Mouse (Mus musculus): ENCODE results near the gene Syngr3. TPM values are rescaled to one million over a fixed set of nuclear protein-coding genes. Genes with fewer than 3 reads are reported as not detected.

Gene Syngr3
- 0.09 and 0.17 TPM in 2 replicates for polyA plus RNA-seq (2012)

DNA sequence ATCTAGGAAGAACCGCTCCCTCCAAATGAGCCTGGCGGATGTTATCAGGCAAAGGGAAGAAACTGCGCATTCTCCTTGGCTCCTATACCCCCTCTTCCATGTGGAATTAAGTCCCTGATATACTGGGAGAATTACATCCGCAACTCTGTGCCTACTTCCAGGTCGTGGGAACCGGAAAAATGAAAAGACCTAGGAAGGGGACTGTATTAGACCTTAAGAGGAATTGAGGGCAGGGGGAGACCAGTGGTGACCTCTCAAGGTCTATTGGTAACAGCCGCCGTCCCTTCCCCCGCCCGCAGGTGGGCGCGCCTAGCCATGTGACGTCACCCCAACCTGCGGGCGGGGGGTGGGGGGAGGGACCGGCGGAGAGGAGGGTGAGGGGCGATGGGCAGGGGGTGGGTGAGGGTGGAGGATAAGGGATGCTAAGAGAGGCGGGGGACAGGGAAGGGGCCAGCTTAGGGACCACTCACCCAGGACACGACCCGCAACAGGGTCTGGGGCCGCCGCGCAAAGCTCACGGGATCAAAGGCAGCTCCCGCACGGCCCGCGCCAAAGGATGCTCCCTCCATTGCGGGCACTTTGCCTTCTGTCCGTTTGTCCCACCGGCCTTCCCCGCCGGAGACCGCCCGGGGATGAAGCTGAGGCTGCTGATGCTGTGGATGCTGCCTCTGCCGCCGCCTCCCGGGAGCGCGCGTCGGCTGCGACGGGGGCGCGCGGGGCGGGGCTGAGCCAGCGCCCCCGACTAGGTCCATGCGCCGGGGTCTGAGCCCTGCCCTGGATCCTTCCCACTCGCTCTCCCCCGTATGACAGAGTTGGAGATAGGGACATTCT, at the start of gene Syngr3:
Gene Syngr3, minus strand, starts transcription at position 705 of the 831 bp plus-strand sequence.

DNA sequence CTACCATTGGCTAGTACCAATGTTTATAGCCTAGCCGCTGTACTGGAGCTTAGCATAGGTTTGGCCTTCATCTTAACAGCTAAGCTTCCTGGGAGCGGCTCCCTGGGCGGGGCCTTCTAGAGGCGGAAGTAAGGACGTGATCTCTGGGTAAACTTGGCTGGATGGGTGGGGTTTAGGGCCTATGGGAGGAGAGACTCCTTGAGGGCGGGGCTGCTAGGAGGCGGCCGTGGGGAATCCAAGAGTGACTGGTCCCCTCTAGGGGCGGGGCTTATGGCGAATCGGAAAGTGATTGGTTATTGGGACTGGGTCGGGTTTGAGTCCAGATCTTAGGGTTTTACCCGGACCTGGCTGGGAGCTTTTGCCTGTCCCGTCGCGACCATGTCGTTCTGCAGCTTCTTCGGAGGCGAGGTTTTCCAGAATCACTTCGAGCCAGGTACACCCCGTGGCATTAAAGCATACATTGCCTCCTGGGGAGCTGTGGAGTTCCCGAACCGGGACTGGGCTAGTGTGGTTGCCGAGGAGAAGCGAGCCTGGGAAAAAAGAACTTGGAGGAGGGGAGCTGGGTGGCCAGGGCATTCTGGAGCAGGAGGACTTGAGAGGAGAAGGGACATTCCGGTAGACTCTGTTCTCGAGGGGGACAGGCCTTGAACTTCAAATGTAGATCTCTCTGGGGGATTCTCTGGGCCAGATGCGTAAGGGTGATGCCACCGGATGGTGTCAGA, 46.7 kb upstream of the Syngr3 start, which contains the start of gene Msrb1:
Gene Msrb1, plus strand, starts transcription at position 313 of the 722 bp plus-strand sequence.

GRCm38 (mm10) chr17:24727618-24728017, 37.9 kb upstream of the Syngr3 start, which contains the start of gene Rpl3l:
Rpl3l (plus strand) TSS chr17:24727820.

DNA sequence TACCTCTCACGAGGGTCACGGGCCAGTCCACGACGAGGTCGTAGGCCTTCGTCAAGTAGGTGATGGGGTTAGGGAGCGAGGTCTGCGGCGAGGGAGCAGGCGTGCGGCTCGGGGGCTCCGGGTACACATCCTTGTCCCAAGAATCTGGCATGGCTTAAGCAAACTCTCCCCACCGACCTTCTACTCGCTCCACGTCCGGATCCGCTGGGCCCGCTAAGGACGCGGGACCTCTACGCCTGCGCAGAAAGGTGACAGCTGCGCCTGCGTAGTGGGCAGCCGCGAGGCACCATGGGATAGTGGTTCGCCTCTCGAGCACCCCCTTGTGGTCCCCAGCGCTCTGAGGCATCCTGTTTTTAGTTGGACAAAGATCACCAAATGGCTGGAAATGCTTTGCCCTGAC, 34.4 kb upstream of the Syngr3 start, which contains the start of gene Ndufb10:
Gene Ndufb10, minus strand, starts transcription at position 295 of the 400 bp plus-strand sequence.

DNA sequence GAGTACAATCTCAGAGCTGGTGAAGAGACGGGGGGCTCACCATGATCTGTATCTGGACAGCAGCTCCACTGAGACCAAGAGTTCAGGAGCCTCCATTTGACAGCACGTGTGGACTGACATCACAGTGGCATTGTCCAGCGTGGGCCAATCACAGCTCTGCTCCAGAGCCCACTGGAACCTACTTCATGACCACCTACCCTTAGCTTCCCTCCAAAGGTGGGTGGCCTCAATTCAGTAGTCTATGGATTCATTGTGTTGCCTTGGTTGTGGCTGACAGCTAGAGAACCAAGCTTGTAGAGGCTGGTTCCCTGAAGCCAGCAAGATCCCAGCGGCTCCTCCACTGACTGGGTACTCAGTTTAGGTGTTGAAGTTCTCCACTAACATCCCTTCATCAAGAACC, 28.2 kb upstream of the Syngr3 start, which contains the start of the genes Rnf151 and Rps2:
Gene Rnf151, minus strand, starts transcription at position 121 of the 400 bp plus-strand sequence.
Gene Rps2, plus strand, starts transcription at position 174 of the 400 bp plus-strand sequence.

DNA sequence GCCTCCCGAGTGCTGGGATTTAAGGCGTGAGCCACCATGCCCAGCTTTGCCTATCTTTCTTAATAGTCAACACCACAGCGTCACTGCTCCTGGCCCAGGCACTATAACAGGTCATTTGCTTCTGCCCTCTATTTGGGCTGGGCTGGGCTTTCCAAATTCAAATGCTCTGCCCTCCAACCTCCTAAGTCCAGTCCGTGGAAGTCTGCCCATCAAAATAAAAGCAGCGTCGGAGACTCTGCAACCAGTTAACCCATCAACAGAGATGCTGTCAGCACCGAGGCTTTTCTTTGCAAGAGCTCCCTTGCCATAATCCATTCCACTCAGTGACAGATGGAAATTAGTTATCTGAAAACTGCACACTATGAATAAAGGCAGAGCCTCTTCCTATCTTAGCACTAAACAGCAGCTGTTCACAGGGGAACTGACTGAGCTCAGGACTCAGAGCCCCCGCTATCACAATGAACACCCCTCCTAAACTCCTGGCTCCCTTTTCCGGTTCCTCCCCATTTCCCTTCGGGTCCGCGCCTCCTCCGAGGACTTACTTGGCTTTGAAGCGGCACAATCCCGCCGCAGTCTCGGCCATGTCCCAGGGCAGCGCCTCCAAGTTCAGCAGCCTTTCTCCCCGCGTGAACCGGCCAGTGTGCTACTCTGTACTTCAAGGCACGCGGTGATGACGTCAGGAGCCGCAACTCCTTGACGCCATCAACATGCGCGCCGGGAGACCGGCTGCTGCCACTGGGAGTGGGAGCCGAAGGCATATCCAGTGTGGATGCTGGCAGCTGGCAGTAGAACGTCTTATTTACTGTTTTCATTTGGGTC, 17.4 kb upstream of the Syngr3 start, which contains the start of gene Tbl3:
Gene Tbl3, minus strand, starts transcription at position 679 of the 819 bp plus-strand sequence.

GRCm38 (mm10) chr17:24696011-24696697, 6.4 kb upstream of the Syngr3 start, which contains the start of the genes Gfer and Noxo1:
Gfer (minus strand) TSS chr17:24696156.
Noxo1 (plus strand) TSS chr17:24696234.

GRCm38 (mm10) chr17:24669545-24670245, 20.1 kb downstream of the Syngr3 start, which contains the start of gene Zfp598:
Zfp598 (plus strand) TSS chr17:24669687.

DNA sequence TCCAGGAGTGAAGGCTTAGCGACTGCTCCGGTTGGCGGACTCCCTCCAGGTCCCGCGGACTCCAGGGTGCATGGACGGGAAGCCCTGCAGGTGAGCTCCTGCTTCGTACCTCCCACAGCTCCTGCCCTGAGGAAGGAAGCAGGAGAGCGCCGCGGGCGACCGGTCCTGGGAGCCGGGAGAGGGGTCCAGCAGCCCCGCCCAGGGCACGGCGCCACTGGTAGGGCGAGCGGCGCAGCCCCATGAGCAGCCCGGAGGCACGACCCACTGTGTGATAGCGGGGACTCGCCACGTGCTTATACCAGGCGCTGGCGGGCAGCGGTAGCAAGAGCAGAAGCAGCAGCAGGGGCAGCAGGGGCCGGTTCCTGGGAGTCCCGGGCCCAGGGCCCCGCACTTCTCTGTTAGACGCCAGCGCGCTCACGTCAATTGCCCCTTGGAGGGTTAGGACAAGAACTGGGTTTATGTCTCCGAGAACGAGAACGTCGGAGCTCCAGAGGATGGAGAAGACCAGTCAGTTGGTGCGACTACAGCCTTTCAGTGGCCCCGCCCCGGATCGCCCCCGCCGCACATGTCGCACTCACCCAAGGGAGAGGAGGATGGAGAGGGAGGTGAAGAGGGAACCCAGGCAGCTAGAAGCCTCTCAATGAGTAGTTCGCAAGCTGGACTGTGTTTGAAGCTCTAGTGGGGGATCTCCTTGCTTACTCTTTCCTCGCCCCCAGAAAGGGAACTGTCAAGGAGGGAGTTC, 31.6 kb downstream of the Syngr3 start, which contains the start of gene Npw:
Gene Npw, minus strand, starts transcription at position 441 of the 742 bp plus-strand sequence.

GRCm38 (mm10) chr17:24650070-24650616, 39.6 kb downstream of the Syngr3 start, which contains the start of gene Slc9a3r2:
Slc9a3r2 (minus strand) TSS chr17:24650327.

Other genes with a start within 250 kb of the Syngr3 start
- gene Dnase1l2, start 246.8 kb downstream of the Syngr3 start, polyA plus RNA-seq (2012): 0.14 and 0.30 TPM in 2 replicates
- 22.1 and 25.5 TPM in 2 replicates for gene E4f1, start 219.6 kb downstream of the Syngr3 start, polyA plus RNA-seq (2012)
- 40.9 and 49.4 TPM in 2 replicates for gene Pgp, start 219.6 kb downstream of the Syngr3 start, polyA plus RNA-seq (2012)
- 0.47 TPM in 1 of 2 replicates, not detected in the other for gene Bricd5, start 216.1 kb downstream of the Syngr3 start, polyA plus RNA-seq (2012)
- 11.5 and 13.6 TPM in 2 replicates for gene Mlst8, start 210.9 kb downstream of the Syngr3 start, polyA plus RNA-seq (2012)
- 0.09 TPM in 2 replicates for gene Caskin1, start 201.4 kb downstream of the Syngr3 start, polyA plus RNA-seq (2012)
- gene Traf7, start 162.0 kb downstream of the Syngr3 start, polyA plus RNA-seq (2012): 245 and 258 TPM in 2 replicates
- gene Rab26, start 155.7 kb downstream of the Syngr3 start, polyA plus RNA-seq (2012): 0.11 and 0.31 TPM in 2 replicates
- gene Pkd1, start 140.1 kb downstream of the Syngr3 start, polyA plus RNA-seq (2012): 8.2 and 11.0 TPM in 2 replicates
- gene Tsc2, start 57.3 kb downstream of the Syngr3 start, polyA plus RNA-seq (2012): 54.9 and 75.1 TPM in 2 replicates
- 13.1 and 14.7 TPM in 2 replicates for gene Nthl1, start 57.3 kb downstream of the Syngr3 start, polyA plus RNA-seq (2012)
- 6.3 and 8.8 TPM in 2 replicates for gene Slc9a3r2, start 39.6 kb downstream of the Syngr3 start, polyA plus RNA-seq (2012)
- 1.1 and 1.8 TPM in 2 replicates for gene Npw, start 31.5 kb downstream of the Syngr3 start, polyA plus RNA-seq (2012)
- gene Zfp598, start 20.3 kb downstream of the Syngr3 start, polyA plus RNA-seq (2012): 115 and 133 TPM in 2 replicates
- gene Gfer, start 6.2 kb upstream of the Syngr3 start, polyA plus RNA-seq (2012): 83.1 and 98.4 TPM in 2 replicates
- gene Noxo1, start 6.3 kb upstream of the Syngr3 start, polyA plus RNA-seq (2012): 1.4 and 1.9 TPM in 2 replicates
- 27.5 and 29.5 TPM in 2 replicates for gene Tbl3, start 17.7 kb upstream of the Syngr3 start, polyA plus RNA-seq (2012)
- 0.10 and 0.29 TPM in 2 replicates for gene Rnf151, start 28.1 kb upstream of the Syngr3 start, polyA plus RNA-seq (2012)
- gene Rps2, start 28.2 kb upstream of the Syngr3 start, polyA plus RNA-seq (2012): 3,004 and 3,175 TPM in 2 replicates
- gene Ndufb10, start 34.5 kb upstream of the Syngr3 start, polyA plus RNA-seq (2012): 406 and 479 TPM in 2 replicates
- gene Rpl3l, start 37.9 kb upstream of the Syngr3 start, polyA plus RNA-seq (2012): 0.62 and 0.84 TPM in 2 replicates
- 41.5 and 68.8 TPM in 2 replicates for gene Msrb1, start 46.7 kb upstream of the Syngr3 start, polyA plus RNA-seq (2012)
- 0.26 and 0.34 TPM in 2 replicates for gene Hs3st6, start 63.0 kb upstream of the Syngr3 start, polyA plus RNA-seq (2012)
- not detected in 2 replicates for gene Meiob, start 114.3 kb upstream of the Syngr3 start, polyA plus RNA-seq (2012)
- gene Hagh, start 150.2 kb upstream of the Syngr3 start, polyA plus RNA-seq (2012): 23.5 and 28.8 TPM in 2 replicates
- 4.0 and 4.1 TPM in 2 replicates for gene Fahd1, start 160.4 kb upstream of the Syngr3 start, polyA plus RNA-seq (2012)
- gene Igfals, start 176.0 kb upstream of the Syngr3 start, polyA plus RNA-seq (2012): 0.05 and 0.10 TPM in 2 replicates
- 90.9 and 102 TPM in 2 replicates for gene Nubp2, start 196.4 kb upstream of the Syngr3 start, polyA plus RNA-seq (2012)
- gene Spsb3, start 196.7 kb upstream of the Syngr3 start, polyA plus RNA-seq (2012): 36.2 and 37.4 TPM in 2 replicates
- 16.0 and 16.9 TPM in 2 replicates for gene Eme2, start 205.1 kb upstream of the Syngr3 start, polyA plus RNA-seq (2012)
- gene Mrps34, start 205.2 kb upstream of the Syngr3 start, polyA plus RNA-seq (2012): 84.7 and 84.8 TPM in 2 replicates
- gene Nme3, start 206.5 kb upstream of the Syngr3 start, polyA plus RNA-seq (2012): 19.9 and 26.0 TPM in 2 replicates
- 47.5 and 84.7 TPM in 2 replicates for gene Mapk8ip3, start 247.0 kb upstream of the Syngr3 start, polyA plus RNA-seq (2012)